Mouse (Mus musculus) ES-Bruce4 (cell line): ENCODE data around the gene Ttc25. TPM values are rescaled to one million over a fixed set of nuclear protein-coding genes. Genes with fewer than 3 reads are reported as not detected.

Experiments used
- H3K27ac ChIP-seq: 2 replicates; pipeline ENCODE4 v1.5.1; 2012; ENCODE audit warnings: low read length, inconsistent platforms; ENCODE audit not compliant: insufficient read depth
- H3K27me3 ChIP-seq: 2 replicates; pipeline ENCODE4 v1.6.1; 2012; ENCODE audit warnings: mild to moderate bottlenecking, low read length, inconsistent platforms; ENCODE audit not compliant: control insufficient read depth, poor library complexity, insufficient read depth, severe bottlenecking
- H3K36me3 ChIP-seq: 2 replicates; pipeline ENCODE4 v1.6.1; 2012; ENCODE audit warnings: inconsistent platforms, mild to moderate bottlenecking, low read length, moderate library complexity; ENCODE audit not compliant: control insufficient read depth, poor library complexity, insufficient read depth, severe bottlenecking
- H3K4me1 ChIP-seq: one replicate; pipeline ENCODE4 v1.8.1; 2011; ENCODE audit warnings: low read length; ENCODE audit not compliant: control insufficient read depth, insufficient read depth
- H3K4me3 ChIP-seq: 2 replicates; pipeline ENCODE4 v1.5.1; 2011; ENCODE audit warnings: low read depth, mild to moderate bottlenecking, low read length
- H3K9ac ChIP-seq: 2 replicates; pipeline ENCODE4 v1.6.1; 2012; ENCODE audit warnings: low read depth, mild to moderate bottlenecking, inconsistent platforms; ENCODE audit not compliant: poor library complexity, severe bottlenecking
- H3K9me3 ChIP-seq: replicated peaks from 2 replicates; pipeline ENCODE4 v1.6.1; 2012; ENCODE audit warnings: mild to moderate bottlenecking, low read length, inconsistent platforms; ENCODE audit not compliant: control insufficient read depth, poor library complexity, insufficient read depth, severe bottlenecking
- CTCF ChIP-seq: IDR thresholded peaks from one replicate; pipeline ENCODE4 v1.8.1; 2011; ENCODE audit warnings: low read depth, low read length
- EP300 ChIP-seq: IDR thresholded peaks from 2 replicates; pipeline ENCODE4 v1.6.1; 2011; ENCODE audit warnings: low read depth, low read length; ENCODE audit not compliant: insufficient read depth
- POLR2A ChIP-seq: IDR thresholded peaks from one replicate; pipeline ENCODE4 v1.8.1; 2011; ENCODE audit warnings: low read length; ENCODE audit not compliant: insufficient read depth
- polyA plus RNA-seq: library from polyadenylated mRNA; stranded (reverse); fragments of >200 nt; gene quantifications from 2 replicates; pipeline ENCODE4 v1.2.4, GENCODE M21; 2011; ENCODE audit warnings: low read depth; ENCODE audit not compliant: missing spikeins, insufficient read depth, insufficient read length

The Ttc25 gene
- polyA plus RNA-seq, 1 experiment, result 2.5 TPM

GRCm38 (mm10) chr11:100516291-100516690 is 29.1 kb upstream of the Ttc25 start:
- no peaks in the 10 kb centered on the region for H3K27me3 ChIP-seq
- no peaks in the 10 kb centered on the region for H3K4me1 ChIP-seq
- TF ChIP-seq CTCF (no peak), EP300 (no peak)
- H3K36me3 ChIP-seq, result peaks cover 87% of the 10 kb centered on the region
- H3K4me3 ChIP-seq, result no peak overlapping the region
- H3K9ac ChIP-seq, result no peak overlapping the region
- H3K9me3 ChIP-seq, result no peaks in the 10 kb centered on the region
- no peak overlapping the region for H3K27ac ChIP-seq

- Histone ChIP-seq H3K9ac (no peak overlapping the region), H3K4me1 (no peaks in the 10 kb centered on the region), H3K36me3 (peaks cover 89% of the 10 kb centered on the region), H3K27ac (no peak overlapping the region), H3K4me3 (no peak overlapping the region), H3K27me3 (no peaks in the 10 kb centered on the region), H3K9me3 (no peaks in the 10 kb centered on the region)
- TF ChIP-seq CTCF (no peak), POLR2A (no peak), EP300 (no peak)
Observed at GRCm38 (mm10) chr11:100518188-100518591, 27.2 kb upstream of the Ttc25 start.

- Histone ChIP-seq H3K9ac (no peak overlapping the region), H3K27me3 (no peaks in the 10 kb centered on the region), H3K4me1 (no peaks in the 10 kb centered on the region), H3K4me3 (no peak overlapping the region), H3K36me3 (peaks cover 86% of the 10 kb centered on the region), H3K27ac (no peak overlapping the region), H3K9me3 (no peaks in the 10 kb centered on the region)
- TF ChIP-seq CTCF (no peak), EP300 (no peak), POLR2A (no peak)
Observed at GRCm38 (mm10) chr11:100519188-100519587, 26.2 kb upstream of the Ttc25 start.

- Histone ChIP-seq H3K27ac (no peak overlapping the region), H3K9ac (no peak overlapping the region), H3K4me1 (peaks cover 4% of the 10 kb centered on the region), H3K36me3 (peaks cover 69% of the 10 kb centered on the region), H3K4me3 (no peak overlapping the region), H3K27me3 (no peaks in the 10 kb centered on the region), H3K9me3 (no peaks in the 10 kb centered on the region)
- TF ChIP-seq EP300 (no peak), POLR2A (no peak), CTCF (no peak)
Observed at GRCm38 (mm10) chr11:100520838-100521237, 24.6 kb upstream of the Ttc25 start.

GRCm38 (mm10) chr11:100524358-100524757 is 21.0 kb upstream of the Ttc25 start:
- no peak overlapping the region for H3K27ac ChIP-seq
- TF ChIP-seq EP300, result no peak
- no peak for TF ChIP-seq CTCF
- TF ChIP-seq POLR2A, result no peak
- H3K4me1 ChIP-seq, result peaks cover 4% of the 10 kb centered on the region
- H3K9ac ChIP-seq, result no peak overlapping the region
- H3K4me3 ChIP-seq, result no peak overlapping the region
- no peaks in the 10 kb centered on the region for H3K9me3 ChIP-seq
- H3K36me3 ChIP-seq, result peaks cover 40% of the 10 kb centered on the region
- H3K27me3 ChIP-seq, result no peaks in the 10 kb centered on the region

- Histone ChIP-seq H3K4me1 (peaks cover 4% of the 10 kb centered on the region), H3K36me3 (peaks cover 36% of the 10 kb centered on the region), H3K9me3 (no peaks in the 10 kb centered on the region), H3K27me3 (no peaks in the 10 kb centered on the region), H3K27ac (no peak overlapping the region), H3K9ac (peak overlapping the region; percentile 8), H3K4me3 (no peak overlapping the region)
- TF ChIP-seq EP300 (no peak), POLR2A (no peak), CTCF (no peak)
Observed at GRCm38 (mm10) chr11:100524987-100525630, 20.3 kb upstream of the Ttc25 start.
